ENCODE assay signal across 8 mouse cellular contexts in the genomic region with DNA sequence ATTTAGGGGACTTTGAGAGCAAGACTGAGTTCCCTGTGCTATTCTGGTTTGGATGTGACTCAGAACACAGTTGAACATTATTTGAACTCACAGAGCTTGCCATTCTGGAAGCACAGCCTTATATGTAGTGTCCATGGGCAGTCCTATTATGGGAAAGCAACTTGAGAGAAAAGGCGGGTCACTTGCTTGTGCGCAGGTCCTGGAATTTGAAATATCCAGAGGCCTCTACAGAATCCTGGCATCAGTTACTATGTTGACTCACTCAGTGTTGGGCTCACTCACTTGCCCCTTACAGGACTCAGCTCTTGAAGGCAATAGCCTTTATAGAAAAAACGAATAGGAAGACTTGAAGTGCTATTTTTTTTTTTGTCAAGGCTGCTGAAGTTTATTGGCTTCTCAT. TPM values are rescaled to one million over a fixed set of nuclear protein-coding genes. Genes with fewer than 3 reads are reported as not detected.
DNase-seq lines count a peak whose midpoint lies in the region; ATAC-seq and TF ChIP-seq lines count a peak whose summit lies in the region.

A gene (plus strand): TSS at position 241 of the 400 bp plus-strand sequence.

- intact Hi-C loops in heart, postnatal 10 days (cut with DNase I), result no loop called here

- H3K27ac ChIP-seq in kidney, adult 2 months (ENCODE audit: insufficient read depth, low read depth, low read length), result no peak within 1 kb of the TSS
- H3K27ac ChIP-seq in forebrain, embryonic 12.5 days, result no peak within 1 kb of the TSS
- H3K27ac ChIP-seq in limb, embryonic 11.5 days (replicated peaks; ENCODE audit: low read depth, low read length), result no peak within 1 kb of the TSS

- ATAC-seq in forebrain, embryonic 12.5 days (ENCODE audit: low FRiP score), result no peak
- no peak for ATAC-seq in limb, embryonic 11.5 days (ENCODE audit: insufficient number of reproducible peaks, low FRiP score, low TSS enrichment, low read depth)

- H3K9me3 ChIP-seq in forebrain, embryonic 12.5 days, result no peaks in the 10 kb centered on the region
- H3K9me3 ChIP-seq in limb, embryonic 11.5 days (ENCODE audit: control insufficient read depth, low read length), result no peaks in the 10 kb centered on the region

- WGBS in kidney, adult 2 months, result 55% methylated on average over 3 of the region's 3 CpGs
- 73% methylated on average over 3 of the region's 3 CpGs for WGBS in forebrain, embryonic 12.5 days
- WGBS in limb, embryonic 11.5 days, result 64% methylated on average over 3 of the region's 3 CpGs

- peak; percentile 0 for DNase-seq in kidney, postnatal 14 days
- DNase-seq in kidney, adult 2 months, result no peak
- DNase-seq in heart, postnatal 10 days, result peak; percentile 49 to 63
- DNase-seq in limb, embryonic 11.5 days (ENCODE audit: low spot score), result no peak
- no peak for DNase-seq in ovary, adult 18-20 months (ENCODE audit: low spot score)
- DNase-seq in right cerebral cortex, postnatal 25 days, result no peak
- DNase-seq in embryo, embryonic 11 days, result no peak

- H3K4me2 ChIP-seq in forebrain, embryonic 12.5 days, result no peak within 1 kb of the TSS
- H3K4me2 ChIP-seq in limb, embryonic 11.5 days (ENCODE audit: low read depth, severe bottlenecking), result no peak within 1 kb of the TSS

- no peak within 1 kb of the TSS for H3K4me3 ChIP-seq in kidney, adult 2 months (ENCODE audit: insufficient read depth, low read depth, low read length)
- no peak within 1 kb of the TSS for H3K4me3 ChIP-seq in forebrain, embryonic 12.5 days (replicated peaks)
- no peak within 1 kb of the TSS for H3K4me3 ChIP-seq in limb, embryonic 11.5 days (ENCODE audit: low read depth, low read length)

- H3K4me1 ChIP-seq in kidney, adult 2 months (ENCODE audit: control insufficient read depth, insufficient read depth, low read length), result no peaks in the 10 kb centered on the region
- no peaks in the 10 kb centered on the region for H3K4me1 ChIP-seq in forebrain, embryonic 12.5 days
- no peaks in the 10 kb centered on the region for H3K4me1 ChIP-seq in limb, embryonic 11.5 days (ENCODE audit: control insufficient read depth, insufficient read depth, low read length)

- TF ChIP-seq POLR2A in kidney, adult 2 months (IDR thresholded peaks at IDR 0.05; ENCODE audit: low read depth, low read length), result no peak

- TF ChIP-seq CTCF in kidney, adult 2 months (conservative IDR thresholded peaks at IDR 0.05; ENCODE audit: insufficient read depth, insufficient read length, low read depth, low read length), result no peak

- H3K27me3 ChIP-seq in kidney, adult 2 months (replicated peaks; ENCODE audit: control insufficient read depth, insufficient read depth, low read length), result no peaks in the 10 kb centered on the region
- no peaks in the 10 kb centered on the region for H3K27me3 ChIP-seq in forebrain, embryonic 12.5 days
- H3K27me3 ChIP-seq in limb, embryonic 11.5 days (ENCODE audit: control insufficient read depth, insufficient read depth, low read length), result no peaks in the 10 kb centered on the region

- no peak within 1 kb of the TSS for H3K9ac ChIP-seq in forebrain, embryonic 12.5 days
- no peak within 1 kb of the TSS for H3K9ac ChIP-seq in limb, embryonic 11.5 days (ENCODE audit: low read length)

- H3K36me3 ChIP-seq in kidney, adult 2 months (ENCODE audit: control insufficient read depth, insufficient read depth, low read length), result no peaks in the 10 kb centered on the region
- H3K36me3 ChIP-seq in forebrain, embryonic 12.5 days (replicated peaks), result no peaks in the 10 kb centered on the region
- H3K36me3 ChIP-seq in limb, embryonic 11.5 days (ENCODE audit: control insufficient read depth, insufficient read depth, low read length), result no peaks in the 10 kb centered on the region

RNA-seq across cellular contexts. Expression of the gene that starts here (rescaled TPM):
- polyA plus RNA-seq in kidney, adult 2 months (2012; rRNA removed), result 6.6 TPM in 2 replicates
- 20.7 and 22.8 TPM in 2 replicates for polyA plus RNA-seq in forebrain, embryonic 12.5 days (2016; fragmentation: Nextera tagmentation; extraction: Ambion mirVana)
- 100 to 1,000 TPM in 1 of 2 experiments, 10 to 100 TPM in 1; 95.6 to 104 TPM for total RNA-seq in heart, postnatal 10 days (2021)
- 19.2 and 21.0 TPM in 2 replicates for polyA plus RNA-seq in limb, embryonic 11.5 days (2014; fragmentation: Nextera tagmentation; extraction: Ambion mirVana)

Comparison
In these comparisons a context has a peak if more than half of its experiments do, and no peak if none do; other contexts are left out.
1. DNase-seq: peak in kidney, postnatal 14 days (single experiment) and heart, postnatal 10 days (2 of 2); none in kidney, adult 2 months (single experiment), limb, embryonic 11.5 days (single experiment), ovary, adult 18-20 months (single experiment), right cerebral cortex, postnatal 25 days (single experiment) and embryo, embryonic 11 days (single experiment).